Mouse (Mus musculus) heart, adult 2 months (tissue): ENCODE data around the gene Tjp1.

Experiments used
- CTCF ChIP-seq: fragments of 200-600 bp; IDR thresholded peaks from 2 replicates; pipeline ENCODE4 v1.8.1; 2022; ENCODE audit warnings: antibody characterized with exemption, mild to moderate bottlenecking, moderate library complexity
- POLR2A ChIP-seq: fragments of 200-500 bp; IDR thresholded peaks from 2 replicates; pipeline ENCODE4 v1.6.1; 2011; ENCODE audit warnings: mild to moderate bottlenecking, low read depth, low read length, control low read depth; ENCODE audit not compliant: insufficient read depth

- no peak for TF ChIP-seq CTCF
- no peak for TF ChIP-seq POLR2A
These were observed 244.7 kb downstream of the Tjp1 start for GRCm38 (mm10) chr7:65282886-65283285.
